Mouse (Mus musculus): ENCODE measurements around the gene Rad54l. TPM values are rescaled to one million over a fixed set of nuclear protein-coding genes. Genes with fewer than 3 reads are reported as not detected.

Rad54l gene
- polyA plus RNA-seq, 1 experiment from 2014 or later: 10.4 TPM

- Histone ChIP-seq H3K9me3 (replicated peaks; ENCODE audit: low read length) (no peaks in the 10 kb centered on the region), H3K27me3 (ENCODE audit: insufficient read depth, low read length) (no peaks in the 10 kb centered on the region), H3K4me1 (replicated peaks; ENCODE audit: insufficient read depth, low read length) (no peaks in the 10 kb centered on the region), H3K27ac (no peak overlapping the region), H3K9ac (ENCODE audit: low read depth, low read length) (no peak overlapping the region), H3K36me3 (ENCODE audit: insufficient read depth, low read length) (no peaks in the 10 kb centered on the region), H3K4me2 (ENCODE audit: low read length) (no peak overlapping the region), H3K4me3 (replicated peaks; ENCODE audit: low read depth, low read length) (no peak overlapping the region)
- ATAC-seq (replicated peaks; ENCODE audit: low FRiP score, low read depth) (no peak), DNase-seq (ENCODE audit: low spot score) (no peak)
- WGBS: 73% methylated on average over 5 of the region's 5 CpGs
- no peak for TF ChIP-seq CTCF (IDR thresholded peaks at IDR 0.05; ENCODE audit: low read depth)
These were observed 64.3 kb downstream of the Rad54l start for GRCm38 (mm10) chr4:116059012-116059726.

- no peaks in the 10 kb centered on the region for H3K27me3 ChIP-seq (ENCODE audit: insufficient read depth, low read length)
- no peak overlapping the region for H3K4me2 ChIP-seq (ENCODE audit: low read length)
- no peaks in the 10 kb centered on the region for H3K9me3 ChIP-seq (replicated peaks; ENCODE audit: low read length)
- peaks cover under 1% of the 10 kb centered on the region; the same call in 1 of the 2 replicates for H3K4me1 ChIP-seq (replicated peaks; ENCODE audit: insufficient read depth, low read length)
- H3K9ac ChIP-seq (ENCODE audit: low read depth, low read length): no peak overlapping the region
- peak; percentile 23 for TF ChIP-seq CTCF (IDR thresholded peaks at IDR 0.05; ENCODE audit: low read depth)
- H3K27ac ChIP-seq: no peak overlapping the region
- DNase-seq (ENCODE audit: low spot score) (no peak), ATAC-seq (replicated peaks; ENCODE audit: low FRiP score, low read depth) (no peak)
- no peaks in the 10 kb centered on the region for H3K36me3 ChIP-seq (ENCODE audit: insufficient read depth, low read length)
- H3K4me3 ChIP-seq (replicated peaks; ENCODE audit: low read depth, low read length): no peak overlapping the region
- WGBS: 0% methylated on average over 1 of the region's 1 CpGs
These were observed 65.9 kb downstream of the Rad54l start for GRCm38 (mm10) chr4:116057559-116057958.

- Histone ChIP-seq H3K36me3 (ENCODE audit: insufficient read depth, low read length) (no peaks in the 10 kb centered on the region), H3K4me1 (replicated peaks; ENCODE audit: insufficient read depth, low read length) (peaks cover 5% of the 10 kb centered on the region; the same call in 1 of the 2 replicates), H3K27ac (peak within 1 kb of the TSS; percentile 92), H3K4me2 (ENCODE audit: low read length) (peak within 1 kb of the TSS; percentile 88), H3K9me3 (replicated peaks; ENCODE audit: low read length) (no peaks in the 10 kb centered on the region), H3K9ac (ENCODE audit: low read depth, low read length) (peak within 1 kb of the TSS; percentile 66), H3K27me3 (ENCODE audit: insufficient read depth, low read length) (no peaks in the 10 kb centered on the region), H3K4me3 (replicated peaks; ENCODE audit: low read depth, low read length) (peak within 1 kb of the TSS; percentile 58)
- WGBS: 1% methylated on average over 35 of the region's 35 CpGs
- DNase-seq (ENCODE audit: low spot score) (peak; percentile 97), ATAC-seq (replicated peaks; ENCODE audit: low FRiP score, low read depth) (peak; percentile 91)
- peak; percentile 20; the same call in 1 of the 2 replicates for TF ChIP-seq CTCF (IDR thresholded peaks at IDR 0.05; ENCODE audit: low read depth)
These were observed 70.0 kb downstream of the Rad54l start, which contains the start of gene Nsun4 for GRCm38 (mm10) chr4:116053399-116053961. Gene Nsun4 (minus strand): TSS chr4:116053876.

- H3K36me3 ChIP-seq (ENCODE audit: insufficient read depth, low read length): 0 out of 2 replicates have a peak, but pooled peaks cover 2% of the 10 kb centered on the region
- ATAC-seq (replicated peaks; ENCODE audit: low FRiP score, low read depth) (peak; percentile 76), DNase-seq (ENCODE audit: low spot score) (peak; percentile 86)
- H3K4me2 ChIP-seq (ENCODE audit: low read length): peak overlapping the region; percentile 88
- peaks cover 5% of the 10 kb centered on the region; the same call in 1 of the 2 replicates for H3K4me1 ChIP-seq (replicated peaks; ENCODE audit: insufficient read depth, low read length)
- peak; percentile 53; the same call in 1 of the 2 replicates for TF ChIP-seq CTCF (IDR thresholded peaks at IDR 0.05; ENCODE audit: low read depth)
- H3K27ac ChIP-seq: peak overlapping the region; percentile 92
- H3K9me3 ChIP-seq (replicated peaks; ENCODE audit: low read length): no peaks in the 10 kb centered on the region
- peak overlapping the region; percentile 66 for H3K9ac ChIP-seq (ENCODE audit: low read depth, low read length)
- H3K27me3 ChIP-seq (ENCODE audit: insufficient read depth, low read length): no peaks in the 10 kb centered on the region
- H3K4me3 ChIP-seq (replicated peaks; ENCODE audit: low read depth, low read length): peak overlapping the region; percentile 58
- 2% methylated on average over 21 of the region's 22 CpGs for WGBS
These were observed 70.8 kb downstream of the Rad54l start for GRCm38 (mm10) chr4:116052526-116053293.

- TF ChIP-seq CTCF (IDR thresholded peaks at IDR 0.05; ENCODE audit: low read depth): no peak
- 83% methylated on average over 3 of the region's 3 CpGs for WGBS
- H3K4me3 ChIP-seq (replicated peaks; ENCODE audit: low read depth, low read length): no peak overlapping the region
- no peak overlapping the region for H3K4me2 ChIP-seq (ENCODE audit: low read length)
- peaks cover 5% of the 10 kb centered on the region; the same call in 1 of the 2 replicates for H3K4me1 ChIP-seq (replicated peaks; ENCODE audit: insufficient read depth, low read length)
- H3K27me3 ChIP-seq (ENCODE audit: insufficient read depth, low read length): no peaks in the 10 kb centered on the region
- H3K36me3 ChIP-seq (ENCODE audit: insufficient read depth, low read length): 0 out of 2 replicates have a peak, but pooled peaks cover 2% of the 10 kb centered on the region
- no peak overlapping the region for H3K9ac ChIP-seq (ENCODE audit: low read depth, low read length)
- DNase-seq (ENCODE audit: low spot score) (no peak), ATAC-seq (replicated peaks; ENCODE audit: low FRiP score, low read depth) (no peak)
- H3K9me3 ChIP-seq (replicated peaks; ENCODE audit: low read length): no peaks in the 10 kb centered on the region
- H3K27ac ChIP-seq: no peak overlapping the region
These were observed 74.3 kb downstream of the Rad54l start for GRCm38 (mm10) chr4:116049211-116049610.
